Mouse (Mus musculus) ovary, postnatal 14 days (tissue): Measurements from ENCODE around the gene Gm20509.
"Not testable (repeated sequence)": the region's sequence is repeated elsewhere in the genome, so short reads cannot be mapped to it uniquely, and the experiment has no call there.

Experiments
- DNase-seq: peaks from one replicate; pipeline ENCODE4 v3.0.0; 2022; ENCODE audit warnings: low spot score

The Gm20509 gene

GRCm38 (mm10) chr9:73101536-73101935 lies 734 bp upstream of the Gm20509 start, which contains the start of gene Khdc3:
Gene Khdc3, plus strand, starts transcription at chr9:73101836.
- DNase-seq, result no peak

- DNase-seq, result peak; percentile 29
These were observed 1.0 kb downstream of the Gm20509 start for GRCm38 (mm10) chr9:73103159-73103879.

- no peak for DNase-seq
These were observed 1.6 kb downstream of the Gm20509 start for GRCm38 (mm10) chr9:73103880-73104198.

- DNase-seq, result no peak
These were observed 2.9 kb downstream of the Gm20509 start for GRCm38 (mm10) chr9:73105141-73105540.

- no peak for DNase-seq
These were observed 3.5 kb downstream of the Gm20509 start for GRCm38 (mm10) chr9:73105771-73106170.

GRCm38 (mm10) chr9:73112919-73113906 lies 10.9 kb downstream of the Gm20509 start, which contains the start of gene Rsl24d1:
Gene Rsl24d1, plus strand, starts transcription at chr9:73113426.
- peak; percentile 62 for DNase-seq

GRCm38 (mm10) chr9:73116704-73117103 lies 14.4 kb downstream of the Gm20509 start:
- DNase-seq, result not testable (repeated sequence)

- no peak for DNase-seq
These were observed 15.7 kb downstream of the Gm20509 start for GRCm38 (mm10) chr9:73118012-73118411.

- no peak for DNase-seq
These were observed 19.5 kb downstream of the Gm20509 start for GRCm38 (mm10) chr9:73121735-73122134.

GRCm38 (mm10) chr9:73125043-73125570 lies 22.8 kb downstream of the Gm20509 start:
- DNase-seq, result no peak

GRCm38 (mm10) chr9:73127457-73127856 lies 25.2 kb downstream of the Gm20509 start:
- no peak for DNase-seq

- no peak for DNase-seq
These were observed 27.6 kb downstream of the Gm20509 start for GRCm38 (mm10) chr9:73129875-73130274.

GRCm38 (mm10) chr9:73130529-73130928 lies 28.3 kb downstream of the Gm20509 start:
- no peak for DNase-seq

GRCm38 (mm10) chr9:73137341-73137886 lies 35.1 kb downstream of the Gm20509 start:
- DNase-seq, result no peak

- no peak for DNase-seq
These were observed 52.1 kb downstream of the Gm20509 start for GRCm38 (mm10) chr9:73154347-73154746.

GRCm38 (mm10) chr9:73157968-73158367 lies 55.7 kb downstream of the Gm20509 start:
- no peak for DNase-seq

- DNase-seq, result no peak
These were observed 57.0 kb downstream of the Gm20509 start for GRCm38 (mm10) chr9:73159265-73159664.

- DNase-seq, result peak; percentile 79
These were observed 60.5 kb downstream of the Gm20509 start for GRCm38 (mm10) chr9:73162571-73163333.

GRCm38 (mm10) chr9:73165631-73166030 lies 63.4 kb downstream of the Gm20509 start:
- no peak for DNase-seq
